In the genomic region with DNA sequence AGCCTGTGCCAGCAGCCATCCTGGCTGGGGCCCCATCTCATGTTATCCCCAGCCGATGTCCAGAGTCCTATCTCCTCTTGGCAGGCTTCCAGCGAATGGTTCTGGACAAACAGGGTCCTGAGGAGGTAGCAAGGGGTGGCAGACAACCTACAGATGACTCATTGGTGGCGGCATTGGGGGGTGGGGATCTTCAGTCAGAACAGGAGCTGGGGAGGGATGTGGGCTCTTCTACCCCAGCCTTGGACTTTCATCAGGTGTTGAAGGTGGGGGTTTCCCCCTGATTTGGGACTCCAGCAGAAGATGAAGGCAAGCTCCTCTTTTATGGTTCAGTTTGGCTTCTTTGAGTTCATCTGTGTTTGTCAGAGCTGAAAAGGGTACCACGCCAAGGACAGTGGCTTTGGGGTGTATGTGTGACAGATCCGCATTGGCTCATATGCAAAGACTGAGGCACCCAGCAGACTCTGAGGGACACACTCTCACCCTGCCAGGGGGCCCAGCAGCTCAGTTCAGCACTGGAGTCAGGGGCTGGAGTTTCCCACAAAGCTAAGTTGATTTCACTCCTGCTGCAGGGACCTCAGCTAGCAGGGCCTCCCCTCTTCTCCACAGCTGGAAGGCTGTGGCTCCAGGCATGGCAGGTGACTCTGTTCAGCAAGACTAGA, we compare ENCODE assay signal across 18 mouse cellular contexts. TPM values are rescaled to one million over a fixed set of nuclear protein-coding genes. Genes with fewer than 3 reads are reported as not detected.
DNase-seq lines count a peak whose midpoint lies in the region; ATAC-seq and TF ChIP-seq lines count a peak whose summit lies in the region.
"Had no signal": no experiment of that assay in that cellular context is flagged by ENCODE, and none has a peak within 500 bp of the region (broad histone marks: within the 10 kb centered on the region; RNA-seq: fewer than 3 reads in every experiment).

No protein-coding gene starts in this region.

- DNase-seq in heart, postnatal 4 days = peak; percentile 18
- DNase-seq in 3T3-L1 (ENCODE audit: low read depth, low spot score) = peak; percentile 23
- DNase-seq in CH12.LX (ENCODE audit: extremely low read depth) = peak; percentile 93
- no peak for DNase-seq in urinary bladder, adult 18-20 months (ENCODE audit: low spot score in 2 of 2)
- no peak for DNase-seq in lung, postnatal 10 days
- DNase-seq: gastrocnemius, postnatal 36 days; right cerebral cortex, postnatal 14 days had no signal

- 43% methylated on average over 5 of the region's 5 CpGs for WGBS in heart, embryonic 11.5 days (ENCODE audit: insufficient replicate concordance)
- 54% methylated on average over 5 of the region's 5 CpGs for WGBS in small intestine, adult 2 months
- WGBS in neural tube, embryonic 15.5 days = 76% methylated on average over 5 of the region's 5 CpGs

- H3K4me1 ChIP-seq in heart, embryonic 11.5 days (ENCODE audit: control insufficient read depth, insufficient read depth, low read length) = peaks cover 34% of the 10 kb centered on the region
- H3K4me1 ChIP-seq in CH12.LX (ENCODE audit: control insufficient read depth in 1 of 2, insufficient read depth in 2 of 2) = peaks cover 31 to 55% of the 10 kb centered on the region in 2 experiments
- H3K4me1 ChIP-seq in small intestine, adult 2 months (ENCODE audit: control insufficient read depth, insufficient read depth, insufficient read length, low read length) = peaks cover 7% of the 10 kb centered on the region; the same call in 1 of the 2 replicates
- peaks cover 16% of the 10 kb centered on the region for H3K4me1 ChIP-seq in neural tube, embryonic 15.5 days

- no peak for ATAC-seq in heart, embryonic 11.5 days (replicated peaks; ENCODE audit: insufficient number of reproducible peaks, low FRiP score, low TSS enrichment)
- no peak for ATAC-seq in neural tube, embryonic 15.5 days (ENCODE audit: low FRiP score)

- H3K79me2 ChIP-seq in CH12.LX (replicated peaks; ENCODE audit: control insufficient read depth, extremely low read depth, insufficient read depth, poor library complexity, severe bottlenecking) = peaks cover 17% of the 10 kb centered on the region

- H3K4me2 ChIP-seq in heart, embryonic 11.5 days = no peak overlapping the region
- peak overlapping the region; percentile 91 for H3K4me2 ChIP-seq in CH12.LX (ENCODE audit: insufficient read depth, low read depth, poor library complexity, severe bottlenecking)
- H3K4me2 ChIP-seq in neural tube, embryonic 15.5 days = no peak overlapping the region
- H3K4me2 ChIP-seq: hindbrain, embryonic 13.5 days; limb, embryonic 15.5 days; neural tube, embryonic 12.5 days had no signal

- dilution Hi-C loops in CH12.LX (cut with MboI; ENCODE audit: extremely low pct_ligation_motif_present, extremely low pct_unique_long_range_greater_than_20kb, low sequenced_read_pairs) = no loop called here

- H3K9ac ChIP-seq in heart, embryonic 11.5 days (ENCODE audit: low read depth, low read length) = no peak overlapping the region
- peak overlapping the region; percentile 50; the same call in 1 of the 2 replicates for H3K9ac ChIP-seq in CH12.LX (ENCODE audit: insufficient read depth, low read depth)
- no peak overlapping the region for H3K9ac ChIP-seq in neural tube, embryonic 15.5 days (replicated peaks)
- H3K9ac ChIP-seq: hindbrain, embryonic 13.5 days; limb, embryonic 15.5 days; neural tube, embryonic 12.5 days had no signal

- H3K4me3 ChIP-seq in heart, embryonic 11.5 days (ENCODE audit: low read depth, low read length) = no peak overlapping the region
- H3K4me3 ChIP-seq in CH12.LX (replicated peaks in 1 of 3; ENCODE audit: low read depth in 2 of 3, low read length in 2 of 3, poor library complexity in 1 of 3) = peak overlapping the region; percentile 15 to 58 (median 42)
- H3K4me3 ChIP-seq in small intestine, adult 2 months (ENCODE audit: low read depth, low read length) = peak overlapping the region; percentile 10; the same call in 1 of the 2 replicates
- H3K4me3 ChIP-seq in neural tube, embryonic 15.5 days (replicated peaks) = no peak overlapping the region
- H3K4me3 ChIP-seq: hindbrain, embryonic 13.5 days; limb, embryonic 15.5 days; neural tube, embryonic 12.5 days had no signal

- no peak overlapping the region for H3K27ac ChIP-seq in heart, embryonic 11.5 days (ENCODE audit: low read depth, low read length)
- peak overlapping the region; percentile 98 for H3K27ac ChIP-seq in CH12.LX (ENCODE audit: insufficient read depth, low read depth)
- no peak overlapping the region for H3K27ac ChIP-seq in small intestine, adult 2 months (ENCODE audit: insufficient read depth, low read depth, low read length)
- H3K27ac ChIP-seq in neural tube, embryonic 15.5 days (replicated peaks) = no peak overlapping the region
- H3K27ac ChIP-seq: hindbrain, embryonic 13.5 days; limb, embryonic 15.5 days; neural tube, embryonic 12.5 days had no signal

- peak; percentile 91 for TF ChIP-seq EP300 in CH12.LX (IDR thresholded peaks at IDR 0.05; ENCODE audit: low read length)

- peak; percentile 46; the same call in 1 of the 2 replicates for TF ChIP-seq POLR2A in CH12.LX (IDR thresholded peaks at IDR 0.05; ENCODE audit: low read depth, low read length)
- TF ChIP-seq POLR2A in small intestine, adult 2 months (IDR thresholded peaks at IDR 0.05; ENCODE audit: low read depth, low read length) = no peak

- TF ChIP-seq CTCF in CH12.LX (conservative IDR thresholded peaks at IDR 0.05 in 1 of 2, IDR thresholded peaks at IDR 0.05 in 1 of 2; ENCODE audit: low read depth in 2 of 2, low read length in 2 of 2) = no peak
- TF ChIP-seq CTCF in small intestine, adult 2 months (IDR thresholded peaks at IDR 0.05; ENCODE audit: extremely low read depth, insufficient read length, insufficient replicate concordance, low read depth, low read length) = no peak

- H3K9me3 ChIP-seq in heart, embryonic 11.5 days (replicated peaks; ENCODE audit: control insufficient read depth, low read length) = no peaks in the 10 kb centered on the region
- H3K9me3 ChIP-seq in CH12.LX (replicated peaks; ENCODE audit: low read length) = no peaks in the 10 kb centered on the region
- no peaks in the 10 kb centered on the region for H3K9me3 ChIP-seq in neural tube, embryonic 15.5 days (replicated peaks)
- H3K9me3 ChIP-seq: hindbrain, embryonic 13.5 days; limb, embryonic 15.5 days; neural tube, embryonic 12.5 days had no signal

- H3K36me3 ChIP-seq in heart, embryonic 11.5 days (ENCODE audit: control insufficient read depth, insufficient read depth, low read length) = no peaks in the 10 kb centered on the region
- peaks cover 2 to 34% of the 10 kb centered on the region in 2 experiments for H3K36me3 ChIP-seq in CH12.LX (replicated peaks in 1 of 2; ENCODE audit: control insufficient read depth in 1 of 2, insufficient read depth in 1 of 2, low read length in 1 of 2)
- H3K36me3 ChIP-seq in small intestine, adult 2 months (ENCODE audit: control insufficient read depth, insufficient read depth, low read length) = peaks cover 1% of the 10 kb centered on the region; the same call in 1 of the 2 replicates
- H3K36me3 ChIP-seq in neural tube, embryonic 15.5 days = no peaks in the 10 kb centered on the region
- H3K36me3 ChIP-seq: hindbrain, embryonic 13.5 days; limb, embryonic 15.5 days; neural tube, embryonic 12.5 days had no signal

- peaks cover 17% of the 10 kb centered on the region for H3K27me3 ChIP-seq in heart, embryonic 11.5 days (ENCODE audit: control insufficient read depth, insufficient read depth, low read length)
- H3K27me3 ChIP-seq in CH12.LX (replicated peaks) = no peaks in the 10 kb centered on the region
- peaks cover 8% of the 10 kb centered on the region for H3K27me3 ChIP-seq in small intestine, adult 2 months (ENCODE audit: control insufficient read depth, insufficient read depth, low read length)
- H3K27me3 ChIP-seq in neural tube, embryonic 15.5 days (replicated peaks) = peaks cover 36% of the 10 kb centered on the region

- in situ Hi-C loops in CH12.LX (cut with MboI; ENCODE audit: low pct_ligation_motif_present, low pct_unique_long_range_greater_than_20kb, low sequenced_read_pairs) = no loop called here

- TF ChIP-seq RAD21 in CH12.LX (IDR thresholded peaks at IDR 0.05; ENCODE audit: low read depth, low read length) = no peak

TF ChIP-seq in CH12.LX, 34 proteins besides CTCF, POLR2A, EP300 and RAD21 (continues in another document):
- TF ChIP-seq MEF2A (IDR thresholded peaks at IDR 0.05; ENCODE audit: borderline replicate concordance, low read depth, low read length) = peak; percentile 80
- TF ChIP-seq MYC (IDR thresholded peaks at IDR 0.05; ENCODE audit: low read depth, low read length) = 0 out of 2 replicates have a peak, but pooled peaks have one; percentile 57
- peak; percentile 93; the same call in 1 of the 2 replicates for TF ChIP-seq SIN3A (IDR thresholded peaks at IDR 0.05; ENCODE audit: low read length)
- TF ChIP-seq MXI1 (IDR thresholded peaks at IDR 0.05; ENCODE audit: low read depth, low read length) = 0 out of 2 replicates have a peak, but pooled peaks have one; percentile 14
- peak; percentile 16 for TF ChIP-seq SMC3 (IDR thresholded peaks at IDR 0.05; ENCODE audit: low read depth, low read length)
- no peak; the same call in 1 of the 2 replicates for TF ChIP-seq ZNF384 (IDR thresholded peaks at IDR 0.05; ENCODE audit: low read depth, low read length)

RNA-seq across cellular contexts. Expression of a gene that starts 1.9 kb away (rescaled TPM):
- total RNA-seq in heart, postnatal 4 days (2021) = 1 to 10 TPM; 3.3 to 3.7 TPM
- 17.4 and 18.3 TPM in 2 replicates for polyA plus RNA-seq in heart, embryonic 11.5 days (2014; fragmentation: Nextera tagmentation; extraction: Ambion mirVana)
- 57.8 and 71.0 TPM in 2 replicates for total RNA-seq in CH12.LX (2012; rRNA removed)
- total RNA-seq in CH12.LX (2014; rRNA removed) = 96.6 and 107 TPM in 2 replicates
- polyA plus RNA-seq in CH12.LX (2012; ENCODE audit: insufficient read length, low read depth) = 68.5 and 81.5 TPM in 2 replicates
- 5.2 and 10.2 TPM in 2 replicates for polyA plus RNA-seq in small intestine, adult 2 months (2012; rRNA removed)
- 18.2 and 23.1 TPM in 2 replicates for polyA plus RNA-seq in neural tube, embryonic 15.5 days (2015; fragmentation: Nextera tagmentation; extraction: Ambion mirVana)

RNA-seq across cellular contexts. Expression of a gene that starts 4.4 kb away (rescaled TPM):
- not detected for total RNA-seq in heart, postnatal 4 days (2021)
- not detected in 2 replicates for polyA plus RNA-seq in heart, embryonic 11.5 days (2014; fragmentation: Nextera tagmentation; extraction: Ambion mirVana)
- total RNA-seq in CH12.LX (2012; rRNA removed) = 0.08 TPM in 1 of 2 replicates, not detected in the other
- not detected in 2 replicates for total RNA-seq in CH12.LX (2014; rRNA removed)
- not detected in 2 replicates for polyA plus RNA-seq in CH12.LX (2012; ENCODE audit: insufficient read length, low read depth)
- not detected in 2 replicates for polyA plus RNA-seq in small intestine, adult 2 months (2012; rRNA removed)
- not detected in 2 replicates for polyA plus RNA-seq in neural tube, embryonic 15.5 days (2015; fragmentation: Nextera tagmentation; extraction: Ambion mirVana)
- total RNA-seq: adrenal gland, adult 18-20 months; ES-E14; gastrocnemius, postnatal 36 days; layer of hippocampus, adult 8-10 months had no signal
- polyA plus RNA-seq: forebrain, embryonic 11.5 days; hindbrain, embryonic 13.5 days; neural tube, embryonic 12.5 days had no signal

RNA-seq across cellular contexts. Expression of a gene that starts 28.9 kb away (rescaled TPM):
- under 1 TPM; 0.32 to 0.33 TPM for total RNA-seq in heart, postnatal 4 days (2021)
- 10.2 and 12.0 TPM in 2 replicates for polyA plus RNA-seq in heart, embryonic 11.5 days (2014; fragmentation: Nextera tagmentation; extraction: Ambion mirVana)
- total RNA-seq in CH12.LX (2012; rRNA removed) (not detected in 2 replicates), CH12.LX (2014; rRNA removed) (0.08 TPM in 1 of 2 replicates, not detected in the other)
- polyA plus RNA-seq in CH12.LX (2012; ENCODE audit: insufficient read length, low read depth) = 0.05 TPM in 1 of 2 replicates, not detected in the other
- polyA plus RNA-seq in small intestine, adult 2 months (2012; rRNA removed) = 0.48 and 0.53 TPM in 2 replicates
- 0.60 and 0.72 TPM in 2 replicates for polyA plus RNA-seq in neural tube, embryonic 15.5 days (2015; fragmentation: Nextera tagmentation; extraction: Ambion mirVana)
- total RNA-seq: megakaryocyte progenitor cell, adult 5-6 weeks had no signal

Comparison
In these comparisons a context has a peak if more than half of its experiments do, and no peak if none do; other contexts are left out.
1. DNase-seq: peak in heart, postnatal 4 days (single experiment), 3T3-L1 (single experiment) and CH12.LX (single experiment); none in urinary bladder, adult 18-20 months (0 of 2) and lung, postnatal 10 days (single experiment).
2. H3K4me3 ChIP-seq: peak in CH12.LX (3 of 3) and small intestine, adult 2 months (single experiment); none in heart, embryonic 11.5 days (single experiment) and neural tube, embryonic 15.5 days (single experiment).